Mouse (Mus musculus) midbrain, embryonic 10.5 days (tissue): ENCODE results near the gene Pknox2. TPM values are rescaled to one million over a fixed set of nuclear protein-coding genes. Genes with fewer than 3 reads are reported as not detected.

Experiments
- DNase-seq: peaks from one replicate; pipeline ENCODE4 v3.0.0-alpha.2; 2017; ENCODE audit warnings: low spot score
- H3K27ac ChIP-seq: fragments of 300-500 bp; sonication (generic); replicated peaks from 2 replicates; pipeline ENCODE4 v1.5.1; 2016; ENCODE audit warnings: mild to moderate bottlenecking
- H3K27me3 ChIP-seq: fragments of 300-500 bp; sonication (generic); 2 replicates; pipeline ENCODE4 v1.6.1; 2016; ENCODE audit warnings: low read depth, mild to moderate bottlenecking; ENCODE audit not compliant: poor library complexity, severe bottlenecking
- H3K36me3 ChIP-seq: fragments of 300-500 bp; sonication (generic); 2 replicates; pipeline ENCODE4 v1.6.1; 2016; ENCODE audit warnings: mild to moderate bottlenecking, moderate library complexity
- H3K4me1 ChIP-seq: fragments of 300-500 bp; sonication (generic); 2 replicates; pipeline ENCODE4 v1.6.1; 2016
- H3K4me3 ChIP-seq: fragments of 300-500 bp; sonication (generic); 2 replicates; pipeline ENCODE4 v1.5.1; 2016; ENCODE audit warnings: mild to moderate bottlenecking, moderate library complexity
- H3K9me3 ChIP-seq: fragments of 300-500 bp; sonication (generic); replicated peaks from 2 replicates; pipeline ENCODE4 v1.6.1; 2016; ENCODE audit warnings: mild to moderate bottlenecking
- WGBS: fragments of 180-500 bp; shearing (Covaris S2); methylation state at CpG from one replicate; pipeline ENCODE4 v1.1.7; 2016; 5-methylcytosine and 5-hydroxymethylcytosine counted together
- polyA plus RNA-seq: library from polyadenylated mRNA; unstranded; fragments of >200 nt; fragmentation: Nextera tagmentation; extraction: Ambion mirVana; gene quantifications from 2 replicates; pipeline ENCODE4 v1.2.1, GENCODE M21; 2016

The Pknox2 gene
- 41.5 and 45.0 TPM in 2 replicates for polyA plus RNA-seq

GRCm38 (mm10) chr9:37147359-37147685 is at the start of gene Pknox2:
Gene Pknox2 (minus strand): TSS chr9:37147407.
- Histone ChIP-seq H3K4me1 (peaks cover 43% of the 10 kb centered on the region), H3K27me3 (peaks cover 12% of the 10 kb centered on the region), H3K4me3 (peak within 1 kb of the TSS; percentile 95), H3K36me3 (no peaks in the 10 kb centered on the region), H3K9me3 (no peaks in the 10 kb centered on the region), H3K27ac (peak within 1 kb of the TSS; percentile 100)
- 0% methylated on average over 6 of the region's 13 CpGs for WGBS
- DNase-seq = no peak

- H3K4me3 ChIP-seq = no peak overlapping the region
- H3K9me3 ChIP-seq = peaks cover 7% of the 10 kb centered on the region; the same call in 1 of the 2 replicates
- no peaks in the 10 kb centered on the region for H3K27me3 ChIP-seq
- H3K4me1 ChIP-seq = peaks cover 3% of the 10 kb centered on the region
- no peaks in the 10 kb centered on the region for H3K36me3 ChIP-seq
- WGBS = 91% methylated on average over 3 of the region's 3 CpGs
- no peak for DNase-seq
- H3K27ac ChIP-seq = no peak overlapping the region
Observed at GRCm38 (mm10) chr9:37188024-37188423, 40.8 kb upstream of the Pknox2 start.

GRCm38 (mm10) chr9:37187407-37187806 is 40.2 kb upstream of the Pknox2 start:
- Histone ChIP-seq H3K4me3 (no peak overlapping the region), H3K4me1 (peaks cover 9% of the 10 kb centered on the region), H3K27me3 (no peaks in the 10 kb centered on the region), H3K27ac (no peak overlapping the region), H3K9me3 (peaks cover 7% of the 10 kb centered on the region; the same call in 1 of the 2 replicates), H3K36me3 (no peaks in the 10 kb centered on the region)
- DNase-seq = no peak
- WGBS = 94% methylated on average over 5 of the region's 5 CpGs

- no peak for DNase-seq
- Histone ChIP-seq H3K36me3 (no peaks in the 10 kb centered on the region), H3K4me1 (peaks cover 52% of the 10 kb centered on the region), H3K4me3 (no peak overlapping the region), H3K27ac (peak overlapping the region; percentile 63), H3K9me3 (no peaks in the 10 kb centered on the region), H3K27me3 (no peaks in the 10 kb centered on the region)
- 78% methylated on average over 2 of the region's 2 CpGs for WGBS
Observed at GRCm38 (mm10) chr9:37183176-37183575, 36.0 kb upstream of the Pknox2 start.

- H3K4me1 ChIP-seq = peaks cover 68% of the 10 kb centered on the region
- WGBS = 53% methylated on average over 5 of the region's 5 CpGs
- H3K27me3 ChIP-seq = peaks cover 3% of the 10 kb centered on the region
- DNase-seq = no peak
- peak overlapping the region; percentile 86 for H3K27ac ChIP-seq
- no peak overlapping the region for H3K4me3 ChIP-seq
- H3K36me3 ChIP-seq = no peaks in the 10 kb centered on the region
- H3K9me3 ChIP-seq = no peaks in the 10 kb centered on the region
Observed at GRCm38 (mm10) chr9:37181596-37181995, 34.4 kb upstream of the Pknox2 start.

- H3K4me1 ChIP-seq = peaks cover 73% of the 10 kb centered on the region
- H3K4me3 ChIP-seq = 0 out of 2 replicates have a peak overlapping the region, but pooled peaks have one; percentile 14
- no peaks in the 10 kb centered on the region for H3K36me3 ChIP-seq
- H3K27ac ChIP-seq = peak overlapping the region; percentile 86
- no peak for DNase-seq
- 84% methylated on average over 4 of the region's 4 CpGs for WGBS
- no peaks in the 10 kb centered on the region for H3K9me3 ChIP-seq
- peaks cover 15% of the 10 kb centered on the region for H3K27me3 ChIP-seq
Observed at GRCm38 (mm10) chr9:37179596-37179995, 32.4 kb upstream of the Pknox2 start.

- WGBS = 4% methylated on average over 4 of the region's 4 CpGs
- Histone ChIP-seq H3K4me3 (peak overlapping the region; percentile 14), H3K27ac (peak overlapping the region; percentile 86), H3K36me3 (no peaks in the 10 kb centered on the region), H3K27me3 (peaks cover 15% of the 10 kb centered on the region), H3K9me3 (no peaks in the 10 kb centered on the region), H3K4me1 (peaks cover 73% of the 10 kb centered on the region)
- DNase-seq = peak; percentile 84
Observed at GRCm38 (mm10) chr9:37178911-37179310, 31.7 kb upstream of the Pknox2 start.

GRCm38 (mm10) chr9:37177551-37177950 is 30.3 kb upstream of the Pknox2 start:
- peak; percentile 31 for DNase-seq
- Histone ChIP-seq H3K4me1 (peaks cover 65% of the 10 kb centered on the region), H3K36me3 (no peaks in the 10 kb centered on the region), H3K4me3 (peak overlapping the region; percentile 35), H3K27ac (peak overlapping the region; percentile 86), H3K27me3 (peaks cover 15% of the 10 kb centered on the region), H3K9me3 (no peaks in the 10 kb centered on the region)
- 36% methylated on average over 8 of the region's 8 CpGs for WGBS

- peak overlapping the region; percentile 86 for H3K27ac ChIP-seq
- peak; percentile 82 for DNase-seq
- H3K27me3 ChIP-seq = peaks cover 15% of the 10 kb centered on the region
- 0% methylated on average over 5 of the region's 5 CpGs for WGBS
- peak overlapping the region; percentile 35 for H3K4me3 ChIP-seq
- no peaks in the 10 kb centered on the region for H3K36me3 ChIP-seq
- no peaks in the 10 kb centered on the region for H3K9me3 ChIP-seq
- H3K4me1 ChIP-seq = peaks cover 64% of the 10 kb centered on the region
Observed at GRCm38 (mm10) chr9:37177107-37177506, 29.9 kb upstream of the Pknox2 start.

- Histone ChIP-seq H3K36me3 (no peaks in the 10 kb centered on the region), H3K9me3 (no peaks in the 10 kb centered on the region), H3K27ac (0 out of 2 replicates have a peak overlapping the region, but pooled peaks have one; percentile 24), H3K4me1 (peaks cover 57% of the 10 kb centered on the region), H3K4me3 (no peak overlapping the region), H3K27me3 (peaks cover 15% of the 10 kb centered on the region)
- WGBS = 87% methylated on average over 3 of the region's 3 CpGs
- DNase-seq = no peak
Observed at GRCm38 (mm10) chr9:37176002-37176401, 28.8 kb upstream of the Pknox2 start.

GRCm38 (mm10) chr9:37173376-37173775 is 26.2 kb upstream of the Pknox2 start:
- no peak for DNase-seq
- H3K27me3 ChIP-seq = peaks cover 15% of the 10 kb centered on the region
- no peak overlapping the region for H3K4me3 ChIP-seq
- H3K9me3 ChIP-seq = no peaks in the 10 kb centered on the region
- WGBS = 78% methylated on average over 5 of the region's 5 CpGs
- no peak overlapping the region for H3K27ac ChIP-seq
- H3K36me3 ChIP-seq = no peaks in the 10 kb centered on the region
- peaks cover 36% of the 10 kb centered on the region for H3K4me1 ChIP-seq

GRCm38 (mm10) chr9:37166899-37167298 is 19.7 kb upstream of the Pknox2 start:
- Histone ChIP-seq H3K36me3 (no peaks in the 10 kb centered on the region), H3K27me3 (no peaks in the 10 kb centered on the region), H3K9me3 (no peaks in the 10 kb centered on the region), H3K4me1 (peaks cover 7% of the 10 kb centered on the region; the same call in 1 of the 2 replicates), H3K4me3 (no peak overlapping the region), H3K27ac (no peak overlapping the region)
- peak; percentile 12 for DNase-seq
- WGBS = 75% methylated on average over 2 of the region's 2 CpGs

GRCm38 (mm10) chr9:37160686-37161085 is 13.5 kb upstream of the Pknox2 start:
- Histone ChIP-seq H3K36me3 (no peaks in the 10 kb centered on the region), H3K27ac (no peak overlapping the region), H3K4me1 (peaks cover 22% of the 10 kb centered on the region), H3K27me3 (no peaks in the 10 kb centered on the region), H3K4me3 (no peak overlapping the region), H3K9me3 (no peaks in the 10 kb centered on the region)
- WGBS = 92% methylated on average over 2 of the region's 2 CpGs
- DNase-seq = no peak

- no peaks in the 10 kb centered on the region for H3K9me3 ChIP-seq
- H3K4me1 ChIP-seq = peaks cover 37% of the 10 kb centered on the region
- no peaks in the 10 kb centered on the region for H3K36me3 ChIP-seq
- peak overlapping the region; percentile 100 for H3K27ac ChIP-seq
- peak overlapping the region; percentile 95 for H3K4me3 ChIP-seq
- DNase-seq = no peak
- 50% methylated on average over 4 of the region's 4 CpGs for WGBS
- peaks cover 12% of the 10 kb centered on the region for H3K27me3 ChIP-seq
Observed at GRCm38 (mm10) chr9:37147886-37148285, 679 bp upstream of the Pknox2 start.
